Mouse (Mus musculus): ENCODE measurements around the gene Themis3. TPM values are rescaled to one million over a fixed set of nuclear protein-coding genes. Genes with fewer than 3 reads are reported as not detected.
"Not testable (repeated sequence)": the region's sequence is repeated elsewhere in the genome, so short reads cannot be mapped to it uniquely, and the experiment has no call there.

Themis3 gene
- polyA plus RNA-seq, 1 experiment from 2014 or later, result not detected

- Histone ChIP-seq H3K9ac (no peak overlapping the region), H3K9me3 (0 out of 2 replicates have a peak, but pooled peaks cover 7% of the 10 kb centered on the region), H3K36me3 (replicated peaks) (no peaks in the 10 kb centered on the region), H3K4me2 (no peak overlapping the region), H3K4me1 (no peaks in the 10 kb centered on the region), H3K27me3 (no peaks in the 10 kb centered on the region), H3K27ac (no peak overlapping the region), H3K4me3 (replicated peaks) (no peak overlapping the region)
- no peak for ATAC-seq (ENCODE audit: low FRiP score)
- 96% methylated on average over 1 of the region's 1 CpGs for WGBS
These were observed 62.1 kb downstream of the Themis3 start for GRCm38 (mm10) chr17:66532285-66532684.

- Histone ChIP-seq H3K4me2 (no peak overlapping the region), H3K36me3 (replicated peaks) (no peaks in the 10 kb centered on the region), H3K9me3 (no peaks in the 10 kb centered on the region), H3K9ac (no peak overlapping the region), H3K27ac (no peak overlapping the region), H3K4me1 (peaks cover 9% of the 10 kb centered on the region), H3K27me3 (0 out of 2 replicates have a peak, but pooled peaks cover 3% of the 10 kb centered on the region), H3K4me3 (replicated peaks) (no peak overlapping the region)
- WGBS, result 84% methylated on average over 5 of the region's 5 CpGs
- ATAC-seq (ENCODE audit: low FRiP score), result no peak
These were observed 71.0 kb downstream of the Themis3 start for GRCm38 (mm10) chr17:66523396-66523795.

- not testable (repeated sequence) for H3K4me2 ChIP-seq; H3K9me3 ChIP-seq; H3K4me3 ChIP-seq (replicated peaks); H3K9ac ChIP-seq; H3K36me3 ChIP-seq (replicated peaks); H3K27me3 ChIP-seq; H3K27ac ChIP-seq; ATAC-seq (ENCODE audit: low FRiP score)
- 90% methylated on average over 1 of the region's 1 CpGs for WGBS
- peaks cover 15% of the 10 kb centered on the region for H3K4me1 ChIP-seq
These were observed 71.8 kb downstream of the Themis3 start for GRCm38 (mm10) chr17:66522631-66523030.

- peak within 1 kb of the TSS; percentile 36; the same call in 1 of the 2 replicates for H3K27ac ChIP-seq
- 0 out of 2 replicates have a peak, but pooled peaks cover 4% of the 10 kb centered on the region for H3K36me3 ChIP-seq (replicated peaks)
- peak within 1 kb of the TSS; percentile 96 for H3K9ac ChIP-seq
- peak within 1 kb of the TSS; percentile 72 for H3K4me2 ChIP-seq
- peak; percentile 96 for ATAC-seq (ENCODE audit: low FRiP score)
- peak within 1 kb of the TSS; percentile 98 for H3K4me3 ChIP-seq (replicated peaks)
- H3K9me3 ChIP-seq, result no peaks in the 10 kb centered on the region
- peaks cover 23% of the 10 kb centered on the region for H3K4me1 ChIP-seq
- WGBS, result 11% methylated on average over 60 of the region's 71 CpGs
- 0 out of 2 replicates have a peak, but pooled peaks cover 3% of the 10 kb centered on the region for H3K27me3 ChIP-seq
These were observed 74.6 kb downstream of the Themis3 start, which contains the start of gene Rab12 for GRCm38 (mm10) chr17:66519554-66520553. Gene Rab12 (minus strand): TSS chr17:66519729.

- peak overlapping the region; percentile 36; the same call in 1 of the 2 replicates for H3K27ac ChIP-seq
- H3K4me1 ChIP-seq, result peaks cover 23% of the 10 kb centered on the region
- peak overlapping the region; percentile 72 for H3K4me2 ChIP-seq
- WGBS, result under 1% methylated on average over 55 of the region's 57 CpGs
- H3K36me3 ChIP-seq (replicated peaks), result 0 out of 2 replicates have a peak, but pooled peaks cover 4% of the 10 kb centered on the region
- H3K4me3 ChIP-seq (replicated peaks), result peak overlapping the region; percentile 98
- no peaks in the 10 kb centered on the region for H3K9me3 ChIP-seq
- ATAC-seq (ENCODE audit: low FRiP score), result peak; percentile 72
- 0 out of 2 replicates have a peak, but pooled peaks cover 3% of the 10 kb centered on the region for H3K27me3 ChIP-seq
- peak overlapping the region; percentile 96 for H3K9ac ChIP-seq
These were observed 75.4 kb downstream of the Themis3 start for GRCm38 (mm10) chr17:66518877-66519553.

- Histone ChIP-seq H3K4me3 (replicated peaks) (no peak overlapping the region), H3K4me2 (no peak overlapping the region), H3K27me3 (0 out of 2 replicates have a peak, but pooled peaks cover 3% of the 10 kb centered on the region), H3K9me3 (no peaks in the 10 kb centered on the region), H3K36me3 (replicated peaks) (0 out of 2 replicates have a peak, but pooled peaks cover 4% of the 10 kb centered on the region), H3K4me1 (peaks cover 23% of the 10 kb centered on the region), H3K27ac (no peak overlapping the region), H3K9ac (no peak overlapping the region)
- WGBS, result 87% methylated on average over 4 of the region's 4 CpGs
- ATAC-seq (ENCODE audit: low FRiP score), result no peak
These were observed 77.5 kb downstream of the Themis3 start for GRCm38 (mm10) chr17:66516953-66517352.

GRCm38 (mm10) chr17:66514288-66514995, 80.0 kb downstream of the Themis3 start:
- no peak overlapping the region for H3K4me2 ChIP-seq
- no peak overlapping the region for H3K4me3 ChIP-seq (replicated peaks)
- no peaks in the 10 kb centered on the region for H3K27me3 ChIP-seq
- H3K4me1 ChIP-seq, result peaks cover 19% of the 10 kb centered on the region
- H3K36me3 ChIP-seq (replicated peaks), result peaks cover 14% of the 10 kb centered on the region; the same call in 1 of the 2 replicates
- 90% methylated on average over 10 of the region's 10 CpGs for WGBS
- H3K9ac ChIP-seq, result no peak overlapping the region
- no peak for ATAC-seq (ENCODE audit: low FRiP score)
- H3K9me3 ChIP-seq, result no peaks in the 10 kb centered on the region
- H3K27ac ChIP-seq, result no peak overlapping the region

GRCm38 (mm10) chr17:66512202-66512956, 82.0 kb downstream of the Themis3 start:
- Histone ChIP-seq H3K4me3 (replicated peaks) (no peak overlapping the region), H3K36me3 (replicated peaks) (peaks cover 14% of the 10 kb centered on the region; the same call in 1 of the 2 replicates), H3K27ac (no peak overlapping the region; the same call in 1 of the 2 replicates), H3K9ac (no peak overlapping the region), H3K4me1 (peaks cover 6% of the 10 kb centered on the region), H3K9me3 (no peaks in the 10 kb centered on the region), H3K27me3 (no peaks in the 10 kb centered on the region), H3K4me2 (no peak overlapping the region)
- ATAC-seq (ENCODE audit: low FRiP score), result no peak
- WGBS, result 88% methylated on average over 15 of the region's 15 CpGs

- Histone ChIP-seq H3K27ac (peak overlapping the region; percentile 20; the same call in 1 of the 2 replicates), H3K36me3 (replicated peaks) (peaks cover 14% of the 10 kb centered on the region), H3K9ac (no peak overlapping the region), H3K27me3 (no peaks in the 10 kb centered on the region), H3K4me1 (no peaks in the 10 kb centered on the region; the same call in 1 of the 2 replicates), H3K4me3 (replicated peaks) (no peak overlapping the region), H3K9me3 (no peaks in the 10 kb centered on the region), H3K4me2 (no peak overlapping the region)
- 65% methylated on average over 10 of the region's 10 CpGs for WGBS
- ATAC-seq (ENCODE audit: low FRiP score), result no peak
These were observed 84.2 kb downstream of the Themis3 start for GRCm38 (mm10) chr17:66510221-66510683.

- 90% methylated on average over 9 of the region's 9 CpGs for WGBS
These were observed 87.1 kb downstream of the Themis3 start for GRCm38 (mm10) chr17:66507049-66507954.

More at GRCm38 (mm10) chr17:66507049-66507954, 87.1 kb downstream of the Themis3 start:
- Histone ChIP-seq H3K9me3 (no peaks in the 10 kb centered on the region), H3K27ac (no peak overlapping the region), H3K27me3 (no peaks in the 10 kb centered on the region), H3K4me3 (replicated peaks) (no peak overlapping the region), H3K4me2 (no peak overlapping the region), H3K36me3 (replicated peaks) (peaks cover 27% of the 10 kb centered on the region), H3K4me1 (no peaks in the 10 kb centered on the region; the same call in 1 of the 2 replicates), H3K9ac (no peak overlapping the region)
- ATAC-seq (ENCODE audit: low FRiP score), result no peak
